Mouse (Mus musculus) Muller cell, postnatal 12 days (primary cell): Measurements from ENCODE around the gene Tmem51.

Experiments used
- DNase-seq: peaks from one replicate; pipeline ENCODE4 v3.0.0-alpha.2; 2015; ENCODE audit errors: inconsistent ontology term

Gene Tmem51

GRCm38 (mm10) chr4:142084131-142084899 is at the start of gene Tmem51:
Tmem51 (minus strand) TSS chr4:142084304.
- peak; percentile 70 for DNase-seq

GRCm38 (mm10) chr4:142130162-142130561 is 46.1 kb upstream of the Tmem51 start:
- no peak for DNase-seq

GRCm38 (mm10) chr4:142127275-142127788 is 43.2 kb upstream of the Tmem51 start:
- DNase-seq, result no peak

GRCm38 (mm10) chr4:142126641-142127274 is 42.7 kb upstream of the Tmem51 start:
- no peak for DNase-seq

GRCm38 (mm10) chr4:142121164-142121563 is 37.1 kb upstream of the Tmem51 start:
- no peak for DNase-seq

- DNase-seq, result no peak
Observed at GRCm38 (mm10) chr4:142118522-142118921, 34.4 kb upstream of the Tmem51 start.

GRCm38 (mm10) chr4:142117993-142118392 is 33.9 kb upstream of the Tmem51 start:
- no peak for DNase-seq

- DNase-seq, result no peak
Observed at GRCm38 (mm10) chr4:142113306-142113705, 29.2 kb upstream of the Tmem51 start.

GRCm38 (mm10) chr4:142103081-142103671 is 19.1 kb upstream of the Tmem51 start:
- DNase-seq, result peak; percentile 87

GRCm38 (mm10) chr4:142098303-142098702 is 14.2 kb upstream of the Tmem51 start:
- DNase-seq, result peak; percentile 77

- peak; percentile 94 for DNase-seq
Observed at GRCm38 (mm10) chr4:142097871-142098270, 13.8 kb upstream of the Tmem51 start.

- peak; percentile 91 for DNase-seq
Observed at GRCm38 (mm10) chr4:142095513-142096241, 11.6 kb upstream of the Tmem51 start.

- no peak for DNase-seq
Observed at GRCm38 (mm10) chr4:142094386-142094785, 10.3 kb upstream of the Tmem51 start.

- DNase-seq, result no peak
Observed at GRCm38 (mm10) chr4:142091100-142091499, 7.0 kb upstream of the Tmem51 start.

GRCm38 (mm10) chr4:142089966-142090365 is 5.9 kb upstream of the Tmem51 start:
- no peak for DNase-seq

- DNase-seq, result no peak
Observed at GRCm38 (mm10) chr4:142088836-142089235, 4.7 kb upstream of the Tmem51 start.

- no peak for DNase-seq
Observed at GRCm38 (mm10) chr4:142088409-142088808, 4.3 kb upstream of the Tmem51 start.

- peak; percentile 25 for DNase-seq
Observed at GRCm38 (mm10) chr4:142084936-142085563, 946 bp upstream of the Tmem51 start.

- peak; percentile 66 for DNase-seq
Observed at GRCm38 (mm10) chr4:142083762-142084130, 358 bp downstream of the Tmem51 start.

GRCm38 (mm10) chr4:142083193-142083592 is 911 bp downstream of the Tmem51 start:
- no peak for DNase-seq

GRCm38 (mm10) chr4:142082703-142083102 is 1.4 kb downstream of the Tmem51 start:
- DNase-seq, result no peak
